Mouse (Mus musculus) left cerebral cortex, adult 8-10 months (tissue): ENCODE data around the gene Dclk1. TPM values are rescaled to one million over a fixed set of nuclear protein-coding genes. Genes with fewer than 3 reads are reported as not detected.

Experiments used
- DNase-seq, 2 experiments: peaks; one replicate each; pipeline ENCODE4 v3.0.0; 2022; ENCODE audit warnings: low spot score in 2 of 2
- total RNA-seq, 4 experiments: library from RNA; stranded (reverse); gene quantifications; 2 replicates each; pipeline ENCODE4 v1.2.4; 2022

The Dclk1 gene
- total RNA-seq, 4 experiments from 2014 or later: 716 to 851 (median 782) TPM

- DNase-seq: no peak
Observed at GRCm38 (mm10) chr3:55571552-55572296, 329.6 kb downstream of the Dclk1 start.

- DNase-seq: peak in 1 of 2 experiments; percentile 39
Observed at GRCm38 (mm10) chr3:55572297-55572681, 330.1 kb downstream of the Dclk1 start.

GRCm38 (mm10) chr3:55574003-55574402 lies 331.8 kb downstream of the Dclk1 start:
- DNase-seq: peak in 1 of 2 experiments; percentile 44

GRCm38 (mm10) chr3:55587434-55587971 lies 345.3 kb downstream of the Dclk1 start:
- peak in 1 of 2 experiments; percentile 2 for DNase-seq

- DNase-seq: peak in 1 of 2 experiments; percentile 5
Observed at GRCm38 (mm10) chr3:55587972-55588946, 346.1 kb downstream of the Dclk1 start.

Other genes with a start within 250 kb of the Dclk1 start
- 1 to 10 TPM in 3 of 4 experiments, under 1 TPM in 1; 0.65 to 2.5 (median 1.8) TPM for gene Ccna1, start 186.9 kb upstream of the Dclk1 start, total RNA-seq
- 10 to 100 TPM; 35.8 to 43.6 (median 42.7) TPM for gene Spg20, start 130.3 kb upstream of the Dclk1 start, total RNA-seq
- under 1 TPM in 3 of 4 experiments, not detected in 1; 0.33 to 0.84 (median 0.57) TPM for gene Ccdc169, start 105.0 kb upstream of the Dclk1 start, total RNA-seq
- not detected for gene Sohlh2, start 60.3 kb upstream of the Dclk1 start, total RNA-seq
- not detected for gene Gm21954, start 229.8 kb downstream of the Dclk1 start, total RNA-seq